Mouse (Mus musculus): Measurements from ENCODE around the gene Gm20604.

- TF ChIP-seq CTCF (conservative IDR thresholded peaks at IDR 0.05; ENCODE audit: insufficient read depth, insufficient read length, low read depth, low read length) (no peak), POLR2A (IDR thresholded peaks at IDR 0.05; ENCODE audit: low read depth, low read length) (no peak)
Measured at GRCm38 (mm10) chr12:102703441-102703840, 55.0 kb downstream of the Gm20604 start.

Measured in kidney, adult 2 months (tissue).